Mouse (Mus musculus) stomach, embryonic 16.5 days (tissue): ENCODE measurements around the gene Tia1. TPM values are rescaled to one million over a fixed set of nuclear protein-coding genes. Genes with fewer than 3 reads are reported as not detected.

Source experiments
- ATAC-seq: fragments of 200-750 bp; cut with Nextera tagmentation; 2 replicates; pipeline ENCODE4 v1.8.0; 2017; ENCODE audit warnings: moderate number of reproducible peaks, moderate TSS enrichment; ENCODE audit not compliant: insufficient read depth, low FRiP score
- H3K27ac ChIP-seq: fragments of 300-500 bp; sonication (generic); 2 replicates; pipeline ENCODE4 v1.5.1; 2014; ENCODE audit warnings: low read length
- H3K27me3 ChIP-seq: fragments of 300-500 bp; sonication (generic); 2 replicates; pipeline ENCODE4 v1.6.1; 2014; ENCODE audit warnings: low read length, control low read depth, mixed read lengths; ENCODE audit not compliant: control insufficient read depth, insufficient read depth
- H3K36me3 ChIP-seq: fragments of 300-500 bp; sonication (generic); 2 replicates; pipeline ENCODE4 v1.6.1; 2014; ENCODE audit warnings: low read length; ENCODE audit not compliant: control insufficient read depth, insufficient read depth
- H3K4me1 ChIP-seq: fragments of 300-500 bp; sonication (generic); 2 replicates; pipeline ENCODE4 v1.6.1; 2014; ENCODE audit warnings: low read length, control low read depth, mixed read lengths; ENCODE audit not compliant: control insufficient read depth, insufficient read depth
- H3K4me2 ChIP-seq: fragments of 300-500 bp; sonication (generic); 2 replicates; pipeline ENCODE4 v1.6.1; 2014; ENCODE audit warnings: low read depth, low read length, mixed read lengths
- H3K4me3 ChIP-seq: fragments of 300-500 bp; sonication (generic); replicated peaks from 2 replicates; pipeline ENCODE4 v1.5.1; 2014; ENCODE audit warnings: mild to moderate bottlenecking, low read length
- H3K9ac ChIP-seq: fragments of 300-500 bp; sonication (generic); 2 replicates; pipeline ENCODE4 v1.6.1; 2014; ENCODE audit warnings: low read length
- H3K9me3 ChIP-seq: fragments of 300-500 bp; sonication (generic); replicated peaks from 2 replicates; pipeline ENCODE4 v1.6.1; 2016; ENCODE audit warnings: low read length, control low read depth; ENCODE audit not compliant: control insufficient read depth
- WGBS: fragments of 180-500 bp; shearing (Covaris S2); extraction: QIAGEN DNeasy Blood & Tissue Kit; methylation state at CpG from one replicate; pipeline ENCODE4 v1.1.7; 2014; 5-methylcytosine and 5-hydroxymethylcytosine counted together
- polyA plus RNA-seq: library from polyadenylated mRNA; unstranded; fragments of >200 nt; fragmentation: Nextera tagmentation; extraction: Ambion mirVana; gene quantifications from 2 replicates; pipeline ENCODE4 v1.2.1, GENCODE M21; 2015

Gene Tia1
- polyA plus RNA-seq, 1 experiment from 2014 or later: 151 TPM

DNA sequence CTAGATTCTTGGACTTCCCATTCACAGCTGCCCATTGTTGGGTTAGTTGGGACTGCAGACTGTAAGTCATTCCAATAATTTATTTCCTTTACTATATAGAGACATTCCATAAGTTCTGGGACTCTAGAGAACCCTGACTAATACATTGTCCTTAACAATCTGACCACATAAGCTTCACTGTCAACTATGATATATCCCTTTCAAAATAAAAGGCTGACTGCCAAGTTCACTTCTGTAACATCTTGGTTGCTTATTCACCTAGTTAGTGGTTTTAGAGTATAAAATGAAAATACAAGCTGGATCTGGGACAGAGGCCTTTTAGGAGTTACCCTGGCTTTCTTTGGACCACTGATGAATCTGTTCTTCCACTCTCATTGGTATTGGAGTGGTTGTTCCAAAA is 21.5 kb upstream of the Tia1 start:
- no peak for ATAC-seq
- H3K4me2 ChIP-seq: no peak overlapping the region
- H3K27ac ChIP-seq: no peak overlapping the region
- H3K9me3 ChIP-seq: no peaks in the 10 kb centered on the region
- H3K36me3 ChIP-seq: 0 out of 2 replicates have a peak, but pooled peaks cover 11% of the 10 kb centered on the region
- H3K9ac ChIP-seq: no peak overlapping the region
- H3K4me1 ChIP-seq: no peaks in the 10 kb centered on the region
- H3K4me3 ChIP-seq: no peak overlapping the region
- no peaks in the 10 kb centered on the region for H3K27me3 ChIP-seq

DNA sequence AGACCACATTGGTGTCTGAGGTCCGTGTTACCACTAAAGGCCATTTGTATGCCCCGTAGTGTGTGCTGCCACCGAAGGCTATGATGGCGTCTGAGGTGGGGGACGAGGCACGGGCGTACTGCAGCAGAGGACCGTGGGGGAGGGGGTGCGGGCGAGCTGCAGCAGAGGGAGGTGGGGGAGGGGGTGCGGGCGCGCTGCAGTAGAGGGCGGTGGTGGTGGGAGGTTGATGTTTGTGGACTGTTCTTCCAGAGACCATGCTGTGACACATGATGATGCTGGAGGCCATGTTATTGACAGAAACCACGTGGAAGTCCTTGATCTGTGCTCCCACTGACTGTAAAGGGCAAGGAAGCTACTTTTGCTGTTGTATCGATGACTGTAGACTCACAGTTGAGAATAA is 20.6 kb upstream of the Tia1 start:
- WGBS: 47% methylated on average over 16 of the region's 16 CpGs
- ATAC-seq: no peak
- H3K9me3 ChIP-seq: no peaks in the 10 kb centered on the region
- 0 out of 2 replicates have a peak, but pooled peaks cover 8% of the 10 kb centered on the region for H3K36me3 ChIP-seq
- no peak overlapping the region for H3K9ac ChIP-seq
- H3K27me3 ChIP-seq: no peaks in the 10 kb centered on the region
- no peak overlapping the region for H3K4me3 ChIP-seq
- no peak overlapping the region for H3K4me2 ChIP-seq
- no peak overlapping the region for H3K27ac ChIP-seq
- no peaks in the 10 kb centered on the region for H3K4me1 ChIP-seq

DNA sequence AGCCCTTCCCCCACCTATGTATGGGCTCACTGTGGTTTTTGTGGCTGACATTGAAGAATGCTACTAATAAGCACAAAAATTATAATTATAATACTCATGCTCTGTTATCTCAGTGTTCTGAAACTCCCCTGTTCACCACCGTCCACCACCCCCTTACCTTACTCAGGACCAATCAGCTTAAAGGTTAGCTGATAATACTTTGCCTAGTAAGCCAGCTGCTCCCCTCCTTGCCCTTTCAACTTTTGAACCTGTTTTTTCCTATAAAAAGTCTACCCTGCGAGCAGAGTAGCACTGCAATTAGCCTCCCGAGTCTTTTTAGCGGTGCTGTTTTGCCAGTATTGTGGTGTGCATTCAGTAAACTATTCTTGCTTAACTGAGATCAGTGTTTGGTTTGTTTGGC is 19.3 kb upstream of the Tia1 start:
- Histone ChIP-seq H3K4me2 (no peak overlapping the region), H3K9me3 (no peaks in the 10 kb centered on the region), H3K27me3 (no peaks in the 10 kb centered on the region), H3K4me3 (no peak overlapping the region), H3K9ac (no peak overlapping the region), H3K4me1 (no peaks in the 10 kb centered on the region), H3K36me3 (peaks cover 17% of the 10 kb centered on the region; the same call in 1 of the 2 replicates), H3K27ac (no peak overlapping the region)
- 48% methylated on average over 4 of the region's 4 CpGs for WGBS
- ATAC-seq: no peak

DNA sequence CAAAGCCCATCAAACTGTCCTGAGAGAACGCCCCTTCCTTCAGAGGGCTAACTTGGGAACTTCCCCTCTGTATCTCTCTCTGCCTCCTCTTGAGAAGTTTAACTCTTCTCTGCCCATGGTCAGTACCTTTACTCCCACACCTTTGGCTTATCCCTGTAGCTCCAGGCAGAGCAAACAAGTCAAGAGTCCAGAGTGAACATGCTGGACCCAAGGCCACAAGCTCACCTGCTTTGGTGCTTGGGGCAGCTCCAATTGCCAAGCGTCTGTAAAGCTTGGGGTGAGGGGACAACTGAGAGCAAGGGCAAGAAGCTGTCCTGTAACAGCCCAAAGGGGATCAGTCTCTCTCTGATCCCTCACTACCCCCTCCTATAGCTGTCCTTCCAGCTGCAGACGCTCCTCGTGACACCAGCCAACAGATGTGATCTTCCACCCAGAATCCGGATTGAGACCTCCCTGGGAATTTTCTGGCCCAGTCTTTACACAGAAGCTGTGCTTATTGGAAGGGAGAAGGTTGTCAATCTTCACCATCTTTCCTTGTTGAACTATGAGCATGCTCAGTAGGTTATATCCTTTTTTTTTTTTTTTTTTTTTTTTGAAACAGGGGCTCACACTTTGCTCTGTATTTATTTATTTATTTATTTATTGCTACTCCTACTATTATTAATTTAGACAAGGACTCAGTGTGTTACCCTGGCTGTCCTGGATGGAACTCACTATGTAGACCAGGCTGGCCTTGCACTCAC is 18.5 kb upstream of the Tia1 start:
- ATAC-seq: no peak
- Histone ChIP-seq H3K36me3 (peaks cover 23% of the 10 kb centered on the region; the same call in 1 of the 2 replicates), H3K9me3 (no peaks in the 10 kb centered on the region), H3K4me2 (no peak overlapping the region), H3K4me1 (no peaks in the 10 kb centered on the region), H3K27me3 (no peaks in the 10 kb centered on the region), H3K27ac (no peak overlapping the region), H3K4me3 (no peak overlapping the region), H3K9ac (no peak overlapping the region)
- 84% methylated on average over 5 of the region's 5 CpGs for WGBS

DNA sequence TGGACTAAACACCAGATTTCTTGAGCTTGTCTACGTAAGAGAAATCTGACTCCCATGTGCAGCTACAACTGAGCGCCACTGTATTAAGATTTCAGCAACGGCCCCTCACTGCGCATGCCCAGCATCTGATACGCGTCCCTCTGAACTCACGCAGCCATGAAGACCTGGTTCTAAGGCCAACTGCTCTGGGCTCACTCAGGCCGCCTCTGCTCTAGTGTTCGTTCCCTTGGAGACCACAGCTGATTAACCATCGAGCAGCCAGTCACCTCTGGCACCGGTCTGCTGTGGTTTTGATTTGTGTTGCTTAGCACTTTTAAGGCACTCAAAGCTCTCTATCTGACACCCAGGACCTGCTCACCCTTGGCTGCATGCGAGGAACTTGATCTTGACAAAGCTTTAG is 16.7 kb upstream of the Tia1 start:
- Histone ChIP-seq H3K27me3 (no peaks in the 10 kb centered on the region), H3K36me3 (peaks cover 39% of the 10 kb centered on the region; the same call in 1 of the 2 replicates), H3K4me3 (no peak overlapping the region), H3K27ac (no peak overlapping the region), H3K4me1 (no peaks in the 10 kb centered on the region), H3K9ac (no peak overlapping the region), H3K9me3 (no peaks in the 10 kb centered on the region), H3K4me2 (no peak overlapping the region)
- ATAC-seq: no peak
- 87% methylated on average over 12 of the region's 12 CpGs for WGBS

DNA sequence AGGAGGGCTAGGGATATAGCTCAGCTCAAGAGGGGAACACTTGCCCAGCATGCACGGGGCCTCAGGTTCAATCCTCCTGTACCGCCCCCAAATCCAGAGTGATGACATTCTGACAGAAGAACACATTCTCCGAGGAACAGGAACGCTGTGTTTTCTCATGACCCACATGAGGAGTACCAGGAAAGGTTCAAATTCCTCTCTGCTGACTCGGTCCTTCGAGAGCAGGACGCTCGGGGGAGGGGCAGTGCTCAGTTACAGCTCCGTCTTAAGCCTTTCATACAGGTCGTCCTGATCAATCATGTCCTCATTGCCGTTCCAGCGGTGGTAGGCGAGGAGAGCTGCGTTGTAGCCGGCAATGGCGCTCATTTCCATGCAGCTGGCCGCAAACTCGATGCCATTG is 15.6 kb upstream of the Tia1 start:
- no peaks in the 10 kb centered on the region for H3K4me1 ChIP-seq
- H3K9ac ChIP-seq: no peak overlapping the region
- H3K4me2 ChIP-seq: no peak overlapping the region
- no peak overlapping the region for H3K27ac ChIP-seq
- no peaks in the 10 kb centered on the region for H3K9me3 ChIP-seq
- no peak for ATAC-seq
- no peaks in the 10 kb centered on the region for H3K27me3 ChIP-seq
- WGBS: 68% methylated on average over 18 of the region's 18 CpGs
- no peak overlapping the region for H3K4me3 ChIP-seq
- peaks cover 39% of the 10 kb centered on the region; the same call in 1 of the 2 replicates for H3K36me3 ChIP-seq

DNA sequence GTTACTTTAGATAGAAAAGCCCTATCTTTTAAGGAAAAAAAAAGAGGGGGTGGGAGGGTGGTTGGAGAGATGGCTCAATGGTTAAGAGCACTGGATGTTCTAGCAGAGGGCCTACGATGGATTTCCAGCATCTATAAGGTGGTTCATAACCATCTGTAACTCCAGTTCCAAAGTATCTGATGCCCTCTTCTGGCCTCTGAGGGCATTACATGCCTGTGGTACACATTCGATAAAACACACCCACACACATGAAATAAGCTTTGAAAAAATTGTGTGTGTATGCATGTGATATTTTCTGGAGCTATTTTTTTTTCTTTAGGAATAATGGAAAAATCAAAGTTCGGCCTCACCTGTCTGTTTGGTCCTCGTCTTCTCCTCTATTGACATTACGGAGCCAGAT is 12.7 kb upstream of the Tia1 start:
- Histone ChIP-seq H3K27ac (no peak overlapping the region), H3K9ac (no peak overlapping the region), H3K4me1 (peaks cover 20% of the 10 kb centered on the region), H3K4me3 (no peak overlapping the region), H3K9me3 (no peaks in the 10 kb centered on the region), H3K36me3 (peaks cover 36% of the 10 kb centered on the region; the same call in 1 of the 2 replicates), H3K27me3 (no peaks in the 10 kb centered on the region), H3K4me2 (no peak overlapping the region)
- no peak for ATAC-seq
- 93% methylated on average over 5 of the region's 5 CpGs for WGBS

DNA sequence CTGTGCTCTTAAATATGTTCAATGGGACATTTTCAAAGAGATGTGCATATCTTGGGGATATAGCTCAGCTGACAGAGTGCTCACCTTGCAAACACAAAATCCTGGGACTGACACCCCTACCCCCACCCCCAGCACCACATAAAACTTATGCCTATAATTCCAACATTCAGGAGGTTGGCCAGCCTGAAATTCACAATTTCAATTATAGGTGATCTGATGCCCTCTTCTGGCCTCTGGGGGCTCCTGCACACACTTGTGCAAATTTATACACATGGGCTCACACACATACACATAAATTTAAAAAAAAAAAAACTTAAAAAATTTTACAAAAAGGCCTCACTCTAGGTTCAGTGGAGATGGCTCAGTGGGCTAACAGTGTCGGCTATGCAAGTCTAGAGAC is 10.8 kb upstream of the Tia1 start:
- Histone ChIP-seq H3K27me3 (no peaks in the 10 kb centered on the region), H3K4me3 (no peak overlapping the region), H3K4me2 (no peak overlapping the region), H3K9ac (no peak overlapping the region), H3K4me1 (peaks cover 26% of the 10 kb centered on the region), H3K9me3 (no peaks in the 10 kb centered on the region), H3K36me3 (peaks cover 30% of the 10 kb centered on the region; the same call in 1 of the 2 replicates), H3K27ac (no peak overlapping the region)
- ATAC-seq: no peak
- 93% methylated on average over 1 of the region's 1 CpGs for WGBS

DNA sequence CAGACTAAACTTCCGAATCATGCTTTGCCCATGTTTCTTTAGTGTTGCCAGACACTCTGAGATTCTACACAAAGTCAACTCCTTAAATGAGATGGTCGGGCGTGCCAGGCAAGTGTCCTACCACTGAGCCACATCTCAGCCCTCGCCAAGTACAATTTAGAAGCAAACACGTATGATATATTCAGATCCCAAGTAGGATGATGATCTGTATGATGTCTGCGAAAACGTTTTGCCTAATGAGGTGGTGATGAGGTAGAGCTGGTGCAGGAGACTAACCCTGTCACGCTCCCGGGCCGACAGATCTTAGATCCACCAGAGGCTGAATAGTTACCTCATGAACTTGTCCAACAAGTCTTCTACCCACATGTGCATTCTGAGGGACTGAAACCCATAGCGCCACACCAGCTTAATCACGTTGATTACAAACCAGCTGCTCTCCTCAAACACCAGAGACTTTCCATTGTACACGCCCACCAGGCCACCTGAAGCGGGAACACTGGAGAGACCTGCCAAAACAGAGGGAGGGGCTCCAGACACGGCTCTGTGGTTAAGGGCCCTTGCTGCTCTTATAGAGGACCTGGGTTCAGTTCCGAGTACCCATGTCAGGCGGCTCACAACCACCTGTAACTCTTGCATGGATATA is 9.8 kb upstream of the Tia1 start:
- WGBS: 78% methylated on average over 17 of the region's 17 CpGs

More for the DNA sequence above, 9.8 kb upstream of the Tia1 start:
- H3K36me3 ChIP-seq: peaks cover 22% of the 10 kb centered on the region; the same call in 1 of the 2 replicates
- no peak overlapping the region for H3K9ac ChIP-seq
- H3K27me3 ChIP-seq: no peaks in the 10 kb centered on the region
- no peaks in the 10 kb centered on the region for H3K9me3 ChIP-seq
- peak overlapping the region; percentile 43 for H3K27ac ChIP-seq
- peak overlapping the region; percentile 92; the same call in 1 of the 2 replicates for H3K4me2 ChIP-seq
- ATAC-seq: no peak
- H3K4me3 ChIP-seq: no peak overlapping the region
- peaks cover 26% of the 10 kb centered on the region for H3K4me1 ChIP-seq
